Mouse (Mus musculus) monocyte, adult 2 months (primary cell): ENCODE data around the gene Ube2s.
A peak's percentile ranks its signal among the peaks of the same experiment; 100 is the strongest.
"Not testable (repeated sequence)": the region's sequence is repeated elsewhere in the genome, so short reads cannot be mapped to it uniquely, and the experiment has no call there.

ENCODE experiments used
- DNase-seq, 2 experiments: peaks; one replicate each; pipeline ENCODE4 v3.0.0; 2022; ENCODE audit warnings: low spot score in 2 of 2, low read depth in 1 of 2

Gene Ube2s

GRCm38 (mm10) chr7:4821690-4822089, 9.3 kb upstream of the Ube2s start:
- no peak for DNase-seq

GRCm38 (mm10) chr7:4820925-4821324, 8.5 kb upstream of the Ube2s start:
- DNase-seq, result not testable (repeated sequence)

- DNase-seq, result no peak
These were observed 4.2 kb upstream of the Ube2s start for GRCm38 (mm10) chr7:4816559-4816958.

- no peak for DNase-seq
These were observed 858 bp upstream of the Ube2s start for GRCm38 (mm10) chr7:4813105-4813791.

GRCm38 (mm10) chr7:4811842-4812302, 518 bp downstream of the Ube2s start:
- DNase-seq, result no peak

GRCm38 (mm10) chr7:4811131-4811530, 1.3 kb downstream of the Ube2s start:
- not testable (repeated sequence) for DNase-seq

- DNase-seq, result no peak
These were observed 5.7 kb downstream of the Ube2s start for GRCm38 (mm10) chr7:4806716-4807115.

GRCm38 (mm10) chr7:4802247-4802646, 10.1 kb downstream of the Ube2s start:
- DNase-seq, result no peak

- no peak for DNase-seq
These were observed 16.5 kb downstream of the Ube2s start for GRCm38 (mm10) chr7:4795767-4796433.

GRCm38 (mm10) chr7:4794631-4795168, 17.7 kb downstream of the Ube2s start:
- no peak for DNase-seq

GRCm38 (mm10) chr7:4793674-4794073, 18.7 kb downstream of the Ube2s start:
- no peak for DNase-seq

GRCm38 (mm10) chr7:4793248-4793647, 19.1 kb downstream of the Ube2s start:
- DNase-seq, result not testable (repeated sequence)

GRCm38 (mm10) chr7:4792278-4793212, 19.8 kb downstream of the Ube2s start, which contains the start of gene Rpl28:
Rpl28 (plus strand) TSS chr7:4792874.
- peak; percentile 85 to 90 for DNase-seq

- DNase-seq, result no peak
These were observed 22.9 kb downstream of the Ube2s start, which contains the start of gene Tmem238 for GRCm38 (mm10) chr7:4789436-4789935. Tmem238 (minus strand) TSS chr7:4789656.

- DNase-seq, result no peak
These were observed 23.6 kb downstream of the Ube2s start for GRCm38 (mm10) chr7:4788499-4789435.

- no peak for DNase-seq
These were observed 28.6 kb downstream of the Ube2s start for GRCm38 (mm10) chr7:4783667-4784268.

- no peak for DNase-seq
These were observed 29.6 kb downstream of the Ube2s start, which contains the start of the genes Il11 and Tmem190 for GRCm38 (mm10) chr7:4782759-4783158. Il11 (minus strand) TSS chr7:4782859. Tmem190 (plus strand) TSS chr7:4782937.

GRCm38 (mm10) chr7:4782130-4782529, 30.3 kb downstream of the Ube2s start:
- DNase-seq, result no peak

- DNase-seq, result no peak
These were observed 32.5 kb downstream of the Ube2s start for GRCm38 (mm10) chr7:4779921-4780320.
